Comparison of ENCODE assay signal across 18 mouse cellular contexts in genomic region chr2:155792899-155793298, GRCm38 (mm10). TPM values are rescaled to one million over a fixed set of nuclear protein-coding genes. Genes with fewer than 3 reads are reported as not detected.
DNase-seq lines count a peak whose midpoint lies in the region; ATAC-seq and TF ChIP-seq lines count a peak whose summit lies in the region.
"Had no signal": no experiment of that assay in that cellular context is flagged by ENCODE, and none has a peak within 500 bp of the region (broad histone marks: within the 10 kb centered on the region; RNA-seq: fewer than 3 reads in every experiment).

No protein-coding gene starts in this region.

- H3K27ac ChIP-seq in hindbrain, embryonic 10.5 days: no peak overlapping the region
- H3K27ac ChIP-seq in hindbrain, embryonic 14.5 days: no peak overlapping the region
- no peak overlapping the region for H3K27ac ChIP-seq in ES-Bruce4 (ENCODE audit: insufficient read depth, low read length)
- H3K27ac ChIP-seq in limb, embryonic 10.5 days: no peak overlapping the region
- H3K27ac ChIP-seq: left cerebral cortex, adult 2 months; liver, embryonic 13.5 days; stomach, postnatal 0 days had no signal

- no peak for ATAC-seq in hindbrain, embryonic 14.5 days (ENCODE audit: low FRiP score)
- ATAC-seq: activated CD4-positive, CD25-positive, alpha-beta regulatory T cell, adult 4 months; lung, postnatal 0 days had no signal

- no peak overlapping the region for H3K4me2 ChIP-seq in hindbrain, embryonic 14.5 days (replicated peaks)
- H3K4me2 ChIP-seq: liver, embryonic 13.5 days had no signal

- H3K4me3 ChIP-seq in hindbrain, embryonic 10.5 days: 0 out of 2 replicates have a peak overlapping the region, but pooled peaks have one; percentile 11
- H3K4me3 ChIP-seq in hindbrain, embryonic 14.5 days (replicated peaks; ENCODE audit: low read length): no peak overlapping the region
- 0 out of 2 replicates have a peak overlapping the region, but pooled peaks have one; percentile 1 for H3K4me3 ChIP-seq in ES-Bruce4 (ENCODE audit: low read depth, low read length)
- peak overlapping the region; percentile 12; the same call in 1 of the 2 replicates for H3K4me3 ChIP-seq in limb, embryonic 10.5 days
- H3K4me3 ChIP-seq: left cerebral cortex, adult 2 months; liver, embryonic 13.5 days; megakaryocyte, embryonic 14.5 days had no signal

- H3K9ac ChIP-seq in hindbrain, embryonic 14.5 days: no peak overlapping the region
- no peak overlapping the region for H3K9ac ChIP-seq in ES-Bruce4 (ENCODE audit: low read depth, poor library complexity, severe bottlenecking)
- H3K9ac ChIP-seq: liver, embryonic 13.5 days had no signal

- peak; percentile 65 for DNase-seq in cerebellum, adult 9-11 months
- no peak for DNase-seq in cerebellum, adult 8-10 months
- no peak for DNase-seq in hindbrain, embryonic 10.5 days (ENCODE audit: low spot score)
- no peak for DNase-seq in hindbrain, embryonic 14.5 days (ENCODE audit: low spot score)
- DNase-seq in limb, embryonic 10.5 days (ENCODE audit: low spot score): no peak
- DNase-seq in spleen, postnatal 36 days (ENCODE audit: low spot score in 2 of 2): no peak
- no peak for DNase-seq in adrenal gland, postnatal 36 days
- DNase-seq: cerebellum, adult 11-12 months; gastrocnemius, postnatal 25 days; kidney, adult 9 months; liver, embryonic 13.5 days; thymus, postnatal 25 days had no signal

- H3K36me3 ChIP-seq in hindbrain, embryonic 10.5 days: no peaks in the 10 kb centered on the region
- peaks cover 26% of the 10 kb centered on the region for H3K36me3 ChIP-seq in hindbrain, embryonic 14.5 days (replicated peaks; ENCODE audit: control insufficient read depth, insufficient read depth)
- H3K36me3 ChIP-seq in ES-Bruce4 (ENCODE audit: control insufficient read depth, insufficient read depth, low read length, poor library complexity, severe bottlenecking): no peaks in the 10 kb centered on the region
- no peaks in the 10 kb centered on the region for H3K36me3 ChIP-seq in limb, embryonic 10.5 days
- H3K36me3 ChIP-seq: liver, embryonic 13.5 days had no signal

- no peak for TF ChIP-seq CTCF in ES-Bruce4 (IDR thresholded peaks at IDR 0.05; ENCODE audit: low read depth, low read length)

- H3K9me3 ChIP-seq in hindbrain, embryonic 10.5 days: no peaks in the 10 kb centered on the region
- no peaks in the 10 kb centered on the region for H3K9me3 ChIP-seq in hindbrain, embryonic 14.5 days (ENCODE audit: control insufficient read depth, low read length)
- H3K9me3 ChIP-seq in ES-Bruce4 (replicated peaks; ENCODE audit: control insufficient read depth, insufficient read depth, low read length, poor library complexity, severe bottlenecking): no peaks in the 10 kb centered on the region
- no peaks in the 10 kb centered on the region for H3K9me3 ChIP-seq in limb, embryonic 10.5 days (replicated peaks)
- H3K9me3 ChIP-seq: liver, embryonic 13.5 days; megakaryocyte, embryonic 14.5 days had no signal

- H3K4me1 ChIP-seq in hindbrain, embryonic 10.5 days (replicated peaks): peaks cover 7% of the 10 kb centered on the region
- no peaks in the 10 kb centered on the region for H3K4me1 ChIP-seq in hindbrain, embryonic 14.5 days (replicated peaks; ENCODE audit: control insufficient read depth, insufficient read depth, low read length)
- H3K4me1 ChIP-seq in ES-Bruce4 (ENCODE audit: control insufficient read depth, insufficient read depth, low read length): no peaks in the 10 kb centered on the region
- peaks cover 8% of the 10 kb centered on the region; the same call in 1 of the 2 replicates for H3K4me1 ChIP-seq in limb, embryonic 10.5 days
- H3K4me1 ChIP-seq: liver, embryonic 13.5 days had no signal

- 28% methylated on average over 12 of the region's 12 CpGs for WGBS in hindbrain, embryonic 10.5 days
- 40% methylated on average over 12 of the region's 12 CpGs for WGBS in hindbrain, embryonic 14.5 days
- 26% methylated on average over 12 of the region's 12 CpGs for WGBS in limb, embryonic 10.5 days

- H3K27me3 ChIP-seq in hindbrain, embryonic 10.5 days (ENCODE audit: insufficient read depth, poor library complexity, severe bottlenecking): no peaks in the 10 kb centered on the region
- no peaks in the 10 kb centered on the region for H3K27me3 ChIP-seq in hindbrain, embryonic 14.5 days (ENCODE audit: control insufficient read depth, insufficient read depth, low read length)
- no peaks in the 10 kb centered on the region for H3K27me3 ChIP-seq in ES-Bruce4 (ENCODE audit: control insufficient read depth, insufficient read depth, low read length, poor library complexity, severe bottlenecking)
- 0 out of 2 replicates have a peak, but pooled peaks cover 3% of the 10 kb centered on the region for H3K27me3 ChIP-seq in limb, embryonic 10.5 days (ENCODE audit: low read depth, poor library complexity, severe bottlenecking)

- no peak for TF ChIP-seq POLR2A in ES-Bruce4 (IDR thresholded peaks at IDR 0.05; ENCODE audit: insufficient read depth, low read length)

- TF ChIP-seq EP300 in ES-Bruce4 (IDR thresholded peaks at IDR 0.05; ENCODE audit: insufficient read depth, low read depth, low read length): no peak

RNA-seq across cellular contexts. Expression of gene Mmp24, which starts 17.8 kb away (rescaled TPM):
- polyA plus RNA-seq in hindbrain, embryonic 10.5 days (2016; fragmentation: Nextera tagmentation; extraction: Ambion mirVana): 1.4 and 2.5 TPM in 2 replicates
- polyA plus RNA-seq in hindbrain, embryonic 14.5 days (2014; fragmentation: Nextera tagmentation; extraction: Ambion mirVana): 17.9 and 20.7 TPM in 2 replicates
- polyA plus RNA-seq in ES-Bruce4 (2011; ENCODE audit: insufficient read depth, insufficient read length, low read depth, missing spikeins): 0.18 and 0.26 TPM in 2 replicates
- 0.05 TPM in 1 of 2 replicates, not detected in the other for polyA plus RNA-seq in limb, embryonic 10.5 days (2016; fragmentation: Nextera tagmentation; extraction: Ambion mirVana)
- 1 to 10 TPM; 1.4 to 1.7 TPM for total RNA-seq in adrenal gland, postnatal 36 days (2021)
- total RNA-seq: gastrocnemius, postnatal 25 days had no signal
- polyA plus RNA-seq: liver, embryonic 13.5 days had no signal

RNA-seq across cellular contexts. Expression of gene BC029722, which starts 26.3 kb away (rescaled TPM):
- 8.4 and 16.0 TPM in 2 replicates for polyA plus RNA-seq in hindbrain, embryonic 10.5 days (2016; fragmentation: Nextera tagmentation; extraction: Ambion mirVana)
- polyA plus RNA-seq in hindbrain, embryonic 14.5 days (2014; fragmentation: Nextera tagmentation; extraction: Ambion mirVana): 27.6 and 28.1 TPM in 2 replicates
- 10.1 and 11.2 TPM in 2 replicates for polyA plus RNA-seq in ES-Bruce4 (2011; ENCODE audit: insufficient read depth, insufficient read length, low read depth, missing spikeins)
- polyA plus RNA-seq in limb, embryonic 10.5 days (2016; fragmentation: Nextera tagmentation; extraction: Ambion mirVana): 8.0 and 8.2 TPM in 2 replicates
- total RNA-seq in adrenal gland, postnatal 36 days (2021): 100 to 1,000 TPM; 185 to 198 TPM

RNA-seq across cellular contexts. Expression of gene Eif6, which starts 33.8 kb away (rescaled TPM):
- 247 and 261 TPM in 2 replicates for polyA plus RNA-seq in hindbrain, embryonic 10.5 days (2016; fragmentation: Nextera tagmentation; extraction: Ambion mirVana)
- polyA plus RNA-seq in hindbrain, embryonic 14.5 days (2014; fragmentation: Nextera tagmentation; extraction: Ambion mirVana): 132 and 134 TPM in 2 replicates
- 92.4 and 114 TPM in 2 replicates for polyA plus RNA-seq in ES-Bruce4 (2011; ENCODE audit: insufficient read depth, insufficient read length, low read depth, missing spikeins)
- polyA plus RNA-seq in limb, embryonic 10.5 days (2016; fragmentation: Nextera tagmentation; extraction: Ambion mirVana): 250 and 301 TPM in 2 replicates
- total RNA-seq in adrenal gland, postnatal 36 days (2021): 100 to 1,000 TPM; 158 to 163 TPM

RNA-seq across cellular contexts. Expression of gene Fam83c, which starts 41.8 kb away (rescaled TPM):
- polyA plus RNA-seq in hindbrain, embryonic 10.5 days (2016; fragmentation: Nextera tagmentation; extraction: Ambion mirVana): 0.24 and 0.44 TPM in 2 replicates
- 0.31 TPM in 2 replicates for polyA plus RNA-seq in hindbrain, embryonic 14.5 days (2014; fragmentation: Nextera tagmentation; extraction: Ambion mirVana)
- 0.30 and 0.50 TPM in 2 replicates for polyA plus RNA-seq in ES-Bruce4 (2011; ENCODE audit: insufficient read depth, insufficient read length, low read depth, missing spikeins)
- polyA plus RNA-seq in limb, embryonic 10.5 days (2016; fragmentation: Nextera tagmentation; extraction: Ambion mirVana): 0.31 and 0.39 TPM in 2 replicates
- total RNA-seq in adrenal gland, postnatal 36 days (2021): not detected
- total RNA-seq: gastrocnemius, postnatal 25 days; left cerebral cortex, adult 2 months had no signal
- polyA plus RNA-seq: activated CD4-positive, CD25-positive, alpha-beta regulatory T cell, adult 4 months; lung, postnatal 0 days had no signal

RNA-seq across cellular contexts. Expression of gene Procr, which starts 42.0 kb away (rescaled TPM):
- polyA plus RNA-seq in hindbrain, embryonic 10.5 days (2016; fragmentation: Nextera tagmentation; extraction: Ambion mirVana): 1.5 and 1.7 TPM in 2 replicates
- 3.0 and 3.6 TPM in 2 replicates for polyA plus RNA-seq in hindbrain, embryonic 14.5 days (2014; fragmentation: Nextera tagmentation; extraction: Ambion mirVana)
- 4.7 and 6.6 TPM in 2 replicates for polyA plus RNA-seq in ES-Bruce4 (2011; ENCODE audit: insufficient read depth, insufficient read length, low read depth, missing spikeins)
- 0.87 and 1.9 TPM in 2 replicates for polyA plus RNA-seq in limb, embryonic 10.5 days (2016; fragmentation: Nextera tagmentation; extraction: Ambion mirVana)
- total RNA-seq in adrenal gland, postnatal 36 days (2021): 10 to 100 TPM; 27.0 to 72.3 TPM
- polyA plus RNA-seq: activated CD4-positive, CD25-positive, alpha-beta regulatory T cell, adult 4 months had no signal
